Mouse (Mus musculus): ENCODE measurements around the gene Sf3a2.
"Not testable (repeated sequence)": the region's sequence is repeated elsewhere in the genome, so short reads cannot be mapped to it uniquely, and the experiment has no call there.

The Sf3a2 gene

DNA sequence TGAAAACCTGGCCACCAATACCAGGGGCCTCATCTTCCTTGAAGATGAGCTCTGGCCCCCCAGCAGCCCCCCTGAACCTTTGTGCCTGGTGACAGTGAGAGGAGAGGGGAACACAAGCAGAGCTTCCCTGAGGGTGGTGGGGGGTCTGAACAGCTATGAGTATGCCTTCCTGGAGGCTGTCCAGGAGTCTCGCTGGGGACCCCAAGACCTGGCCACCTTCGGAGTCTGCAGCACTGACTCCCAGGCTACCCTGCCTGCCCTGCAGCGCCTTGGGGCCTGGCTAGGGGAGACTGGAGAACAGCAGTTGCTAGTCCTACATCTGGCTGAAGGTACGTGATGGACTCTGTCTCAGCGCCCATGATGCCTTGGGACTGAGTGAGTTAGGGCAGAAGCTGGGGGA, 7.3 kb downstream of the Sf3a2 start:
- DNase-seq, result no peak

DNA sequence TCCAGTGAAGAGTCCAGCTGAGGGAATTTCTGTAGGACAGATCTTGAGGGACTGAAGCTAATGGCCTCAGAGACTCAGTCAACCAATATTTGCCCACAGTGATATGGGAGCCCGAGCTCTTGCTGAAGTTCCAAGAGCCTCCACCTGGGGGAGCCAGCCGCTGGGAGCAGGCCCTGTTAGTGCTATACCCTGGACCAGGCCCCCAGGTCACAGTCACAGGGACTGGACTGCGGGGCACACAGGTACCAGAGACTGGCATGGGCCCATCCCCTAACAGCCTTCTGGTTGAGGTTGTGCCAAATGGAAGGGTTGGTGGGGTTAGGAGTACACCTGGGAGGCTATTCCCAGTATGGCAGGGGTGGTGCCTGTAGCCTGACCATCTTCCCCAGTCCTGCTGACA, 7.9 kb downstream of the Sf3a2 start:
- DNase-seq, result peak; percentile 90

DNA sequence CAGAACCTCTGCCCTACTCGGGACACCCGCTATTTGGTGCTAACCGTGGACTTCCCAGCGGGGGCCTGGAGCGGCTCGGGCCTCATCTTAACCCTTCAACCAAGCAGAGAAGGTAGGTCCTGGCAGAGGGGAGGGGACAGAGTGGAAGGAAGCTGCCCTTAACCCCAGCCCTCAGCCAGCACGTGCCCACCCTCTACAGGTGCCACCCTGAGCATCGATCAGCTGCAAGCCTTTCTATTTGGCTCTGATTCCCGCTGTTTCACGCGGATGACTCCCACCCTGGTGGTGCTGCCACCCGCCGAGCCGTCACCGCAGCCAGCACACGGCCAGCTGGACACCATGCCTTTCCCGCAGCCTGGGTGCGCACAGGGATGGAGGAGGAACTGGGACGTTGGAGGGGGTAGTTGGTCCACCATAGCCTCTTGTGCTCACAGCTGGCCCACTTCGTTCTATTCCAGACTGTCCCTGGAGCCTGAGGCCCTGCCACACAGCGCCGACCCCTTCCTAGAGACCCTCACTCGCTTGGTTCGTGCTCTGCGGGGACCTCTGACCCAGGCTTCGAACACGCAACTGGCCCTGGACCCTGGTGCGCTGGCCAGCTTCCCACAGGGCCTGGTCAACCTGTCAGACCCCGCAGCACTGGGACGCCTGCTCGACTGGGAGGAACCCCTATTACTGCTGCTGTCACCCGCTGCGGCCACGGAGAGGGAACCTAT, 8.5 kb downstream of the Sf3a2 start:
- DNase-seq, result peak; percentile 21

DNA sequence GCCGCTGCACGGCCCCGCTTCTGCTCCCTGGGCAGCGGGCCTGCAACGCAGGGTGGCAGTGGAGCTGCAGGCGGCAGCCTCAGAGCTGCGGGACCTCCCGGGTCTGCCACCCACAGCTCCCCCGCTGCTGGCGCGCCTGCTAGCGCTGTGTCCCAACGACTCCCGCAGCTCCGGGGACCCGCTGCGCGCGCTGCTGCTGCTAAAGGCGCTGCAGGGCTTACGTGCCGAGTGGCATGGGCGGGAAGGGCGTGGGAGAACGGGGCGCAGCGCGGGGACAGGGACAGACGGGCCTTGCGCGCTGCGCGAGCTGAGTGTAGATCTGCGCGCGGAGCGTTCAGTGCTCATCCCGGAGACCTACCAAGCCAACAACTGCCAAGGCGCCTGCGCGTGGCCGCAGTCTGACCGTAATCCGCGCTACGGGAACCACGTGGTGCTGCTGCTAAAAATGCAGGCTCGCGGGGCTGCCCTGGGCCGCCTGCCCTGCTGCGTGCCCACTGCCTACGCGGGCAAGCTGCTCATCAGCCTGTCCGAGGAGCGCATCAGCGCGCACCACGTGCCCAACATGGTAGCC, 9.1 kb downstream of the Sf3a2 start:
- DNase-seq, result peak; percentile 63

DNA sequence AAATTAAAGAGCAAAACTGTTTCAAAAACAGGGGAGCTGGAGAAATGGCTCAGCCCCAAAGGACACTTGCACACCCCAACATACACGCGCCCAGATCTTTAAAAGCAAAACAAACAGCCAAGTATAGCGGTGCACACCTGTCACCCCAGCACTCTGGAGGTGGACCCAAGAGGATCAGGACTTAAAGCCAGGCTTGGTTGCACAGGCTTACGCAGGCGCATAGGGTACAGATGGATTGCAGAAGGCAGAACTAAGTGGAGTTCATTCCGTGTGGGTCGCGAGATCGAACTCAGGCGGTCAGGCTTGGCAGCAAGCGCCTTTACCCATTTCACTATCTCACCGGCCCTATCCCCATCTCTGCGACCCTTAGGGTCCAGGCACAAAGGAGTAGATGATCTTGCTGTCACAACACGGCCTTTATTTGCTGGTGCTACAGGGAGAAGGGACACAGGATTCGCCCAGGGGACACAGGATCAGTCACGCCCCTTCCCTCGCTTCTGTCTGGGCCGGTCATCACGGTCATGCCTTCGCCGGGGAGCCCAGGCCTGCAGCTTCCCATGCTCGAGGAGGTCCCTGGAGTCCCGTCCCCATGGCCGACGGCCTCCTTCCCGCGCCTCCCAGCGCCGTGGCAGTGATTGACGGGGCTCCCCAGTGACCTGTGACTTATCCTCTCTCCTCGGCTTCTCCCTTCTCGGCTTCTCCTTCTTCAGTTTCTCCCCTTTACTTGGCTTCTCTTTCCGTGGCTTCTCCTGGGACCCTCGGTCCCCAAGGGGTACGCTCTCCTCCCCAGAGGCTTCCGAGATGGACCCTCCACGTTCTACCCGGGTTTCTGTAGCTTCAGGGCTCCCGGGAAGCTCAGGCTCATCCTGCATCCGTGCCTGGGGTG, 10.3 kb downstream of the Sf3a2 start:
- peak; percentile 13 for DNase-seq

DNA sequence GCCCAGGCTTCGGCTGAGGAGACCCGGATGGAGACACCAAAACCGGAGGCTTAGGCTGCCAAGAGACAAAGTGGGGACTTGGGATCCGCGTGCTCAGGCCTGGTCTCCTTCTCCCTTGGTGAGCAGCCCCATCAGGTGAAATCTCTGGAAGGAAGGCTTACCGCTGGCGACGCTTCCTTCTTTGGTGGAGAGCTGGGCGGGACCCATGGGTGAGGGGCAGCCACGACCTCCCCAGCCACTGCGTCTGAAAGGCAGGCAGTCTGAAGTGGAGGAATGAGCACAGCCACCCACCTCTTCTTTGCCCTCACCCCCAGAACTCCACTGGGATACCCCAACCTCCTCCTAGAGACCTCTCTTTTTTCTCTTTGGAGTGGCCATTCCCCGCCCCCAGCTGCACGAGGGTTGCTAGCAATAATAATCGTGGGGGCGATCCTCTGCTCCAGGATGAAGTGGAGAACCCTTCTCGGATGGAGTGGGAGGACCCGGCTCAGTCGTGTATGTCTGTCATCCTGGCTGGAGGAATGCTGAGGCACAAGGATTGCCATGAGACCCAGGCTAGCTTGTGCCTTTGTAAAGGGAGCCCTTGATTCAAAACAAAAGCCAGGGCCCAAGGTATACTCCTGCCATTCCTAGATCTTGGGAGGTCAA, 11.1 kb downstream of the Sf3a2 start:
- peak; percentile 14 for DNase-seq

DNA sequence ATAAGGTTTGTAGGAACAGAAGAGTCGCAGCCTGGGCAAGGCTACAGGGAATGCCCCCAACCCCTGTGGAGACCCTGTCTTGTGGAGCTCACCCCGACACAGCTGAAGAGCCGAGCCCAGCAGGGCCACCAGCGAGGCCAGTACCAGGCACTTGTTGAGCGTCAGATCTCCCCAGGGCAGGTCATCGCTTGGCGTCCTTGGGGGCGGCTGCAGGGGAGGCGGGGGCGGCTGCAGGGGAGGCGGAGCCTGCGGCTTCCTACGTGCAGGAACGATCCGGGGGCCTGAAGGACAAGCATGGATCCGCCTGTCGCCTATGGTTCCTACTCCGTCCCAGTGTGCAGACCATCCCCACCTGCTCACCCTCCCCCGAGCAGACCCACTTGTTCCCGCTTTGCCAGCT, 12.1 kb downstream of the Sf3a2 start:
- peak; percentile 17 for DNase-seq

DNA sequence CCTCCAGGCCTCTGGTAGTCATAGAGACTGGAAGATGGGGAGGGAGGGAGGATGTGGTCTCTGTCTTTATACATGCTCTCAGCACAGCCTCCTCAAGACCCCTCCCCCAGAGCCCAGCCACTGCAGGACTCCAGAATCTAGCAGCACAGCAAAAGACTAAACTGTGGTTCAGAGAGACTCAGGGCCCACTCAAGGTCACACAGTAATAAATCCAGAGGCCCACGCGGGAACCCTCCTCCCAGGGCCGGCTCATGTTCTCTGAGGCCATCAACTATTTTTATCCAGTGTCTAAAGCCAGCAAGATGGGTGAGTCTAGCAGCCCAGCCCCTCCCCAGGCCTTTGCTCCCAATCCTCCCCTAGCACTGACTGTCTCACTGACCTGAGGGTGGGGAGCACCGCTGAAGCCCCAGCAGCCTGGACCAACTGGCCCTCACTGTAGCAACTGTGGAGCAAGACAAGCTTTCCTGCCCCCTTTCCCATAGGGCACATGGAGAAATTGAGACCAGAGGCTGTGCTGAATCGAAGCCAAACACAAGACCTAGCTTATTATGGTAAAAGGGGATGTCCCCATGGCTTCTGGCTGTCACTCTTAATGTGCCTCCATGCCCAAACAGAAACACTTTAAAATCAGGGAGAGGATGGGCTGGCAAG, 14.5 kb downstream of the Sf3a2 start:
- DNase-seq, result no peak

GRCm38 (mm10) chr10:80813366-80813765, 15.4 kb downstream of the Sf3a2 start, which contains the start of gene Jsrp1:
Jsrp1 (minus strand) TSS chr10:80813498.
- DNase-seq, result no peak

- no peak for DNase-seq
These were observed 16.8 kb downstream of the Sf3a2 start for GRCm38 (mm10) chr10:80814800-80815199.

DNA sequence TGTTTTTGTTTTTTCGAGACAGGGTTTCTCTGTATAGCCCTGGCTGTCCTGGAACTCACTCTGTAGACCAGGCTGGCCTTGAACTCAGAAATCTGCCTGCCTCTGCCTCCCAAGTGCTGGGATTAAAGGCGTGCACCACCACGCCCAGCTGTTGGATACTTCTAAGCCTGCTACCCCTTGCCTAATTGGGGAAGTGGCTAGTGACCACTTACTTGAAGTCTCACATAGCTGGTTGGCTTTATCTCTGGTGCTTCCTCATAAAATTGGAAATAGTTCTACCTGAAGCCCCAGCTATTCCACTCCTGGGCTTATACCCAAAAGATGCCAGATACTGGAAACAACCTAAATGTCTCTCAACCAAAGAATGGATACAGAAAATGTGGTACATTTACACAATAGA, 18.3 kb downstream of the Sf3a2 start:
- DNase-seq, result not testable (repeated sequence)

GRCm38 (mm10) chr10:80817164-80817563, 19.2 kb downstream of the Sf3a2 start:
- DNase-seq, result no peak

GRCm38 (mm10) chr10:80817955-80818354, 20.0 kb downstream of the Sf3a2 start:
- not testable (repeated sequence) for DNase-seq

DNA sequence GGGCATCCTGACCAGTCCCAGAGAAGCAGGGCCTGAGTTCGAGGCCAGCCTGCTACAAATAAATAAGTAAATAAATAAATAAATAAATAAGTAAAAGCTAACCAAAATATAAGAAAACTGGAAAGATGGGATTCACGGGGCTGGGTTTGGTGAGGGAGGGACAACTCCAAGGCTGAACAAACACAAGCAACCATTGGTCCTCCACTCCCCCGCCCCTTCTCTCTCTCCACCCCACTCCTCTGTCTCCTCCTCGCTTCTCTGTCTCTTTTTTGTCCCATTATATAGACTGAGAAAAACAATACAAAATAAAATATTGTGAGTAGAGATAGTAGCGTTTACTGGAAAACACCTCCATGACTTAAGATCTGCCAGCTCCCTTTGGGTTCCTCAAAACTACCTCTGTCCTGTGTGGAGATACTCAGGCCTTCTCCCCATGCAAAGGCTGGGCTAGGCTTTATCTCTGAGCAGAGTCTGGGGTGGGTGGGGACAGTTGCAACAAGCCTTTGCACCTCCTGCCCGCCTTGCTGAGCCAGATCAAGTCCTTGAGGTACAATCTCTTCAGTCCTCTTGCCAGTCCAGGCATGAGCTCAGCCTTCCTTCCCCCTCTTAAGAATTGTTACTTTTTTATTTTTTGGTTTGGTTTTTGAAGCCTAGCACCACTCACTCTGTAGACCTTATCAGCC, 20.7 kb downstream of the Sf3a2 start:
- no peak for DNase-seq

GRCm38 (mm10) chr10:80819406-80819805, 21.4 kb downstream of the Sf3a2 start:
- DNase-seq, result no peak

DNA sequence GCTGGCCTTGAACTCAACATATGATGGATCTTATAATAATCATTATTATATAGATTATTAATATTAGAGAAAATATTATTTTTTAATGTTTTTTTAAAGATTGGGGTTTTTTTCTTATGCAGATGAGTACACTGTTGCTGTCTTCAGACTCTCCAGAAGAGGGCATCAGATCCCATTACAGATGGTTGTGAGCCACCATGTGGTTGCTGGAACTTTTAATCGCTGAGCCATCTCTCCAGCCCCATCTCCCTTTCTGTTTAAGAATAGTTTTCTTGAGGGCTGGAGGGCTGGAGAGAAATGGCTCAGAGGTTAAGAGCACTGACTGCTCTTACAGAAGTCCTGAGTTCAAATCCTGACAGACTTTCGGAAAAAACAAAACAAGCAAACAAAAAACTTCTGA, 24.0 kb downstream of the Sf3a2 start:
- peak; percentile 43 for DNase-seq

DNA sequence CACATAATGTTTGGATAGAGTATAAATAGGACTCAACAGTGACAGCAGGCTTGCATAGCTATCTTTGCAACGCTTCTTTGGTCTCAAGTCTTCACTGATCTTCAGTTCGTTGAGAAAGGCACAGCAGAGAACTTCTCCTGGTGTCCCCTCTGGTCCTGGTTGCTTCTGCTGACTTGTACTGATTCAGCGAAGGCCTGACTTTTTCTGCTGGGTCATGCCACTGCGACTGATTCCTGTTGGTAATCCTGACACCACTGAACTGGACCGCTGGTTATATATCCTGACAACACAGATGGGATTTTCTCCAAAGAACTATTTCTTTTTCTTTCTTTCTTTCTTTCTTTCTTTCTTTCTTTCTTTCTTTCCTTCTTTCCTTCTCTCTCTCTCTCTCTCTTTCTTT, 24.5 kb downstream of the Sf3a2 start:
- DNase-seq, result no peak

GRCm38 (mm10) chr10:80823316-80823715, 25.3 kb downstream of the Sf3a2 start:
- no peak for DNase-seq

DNA sequence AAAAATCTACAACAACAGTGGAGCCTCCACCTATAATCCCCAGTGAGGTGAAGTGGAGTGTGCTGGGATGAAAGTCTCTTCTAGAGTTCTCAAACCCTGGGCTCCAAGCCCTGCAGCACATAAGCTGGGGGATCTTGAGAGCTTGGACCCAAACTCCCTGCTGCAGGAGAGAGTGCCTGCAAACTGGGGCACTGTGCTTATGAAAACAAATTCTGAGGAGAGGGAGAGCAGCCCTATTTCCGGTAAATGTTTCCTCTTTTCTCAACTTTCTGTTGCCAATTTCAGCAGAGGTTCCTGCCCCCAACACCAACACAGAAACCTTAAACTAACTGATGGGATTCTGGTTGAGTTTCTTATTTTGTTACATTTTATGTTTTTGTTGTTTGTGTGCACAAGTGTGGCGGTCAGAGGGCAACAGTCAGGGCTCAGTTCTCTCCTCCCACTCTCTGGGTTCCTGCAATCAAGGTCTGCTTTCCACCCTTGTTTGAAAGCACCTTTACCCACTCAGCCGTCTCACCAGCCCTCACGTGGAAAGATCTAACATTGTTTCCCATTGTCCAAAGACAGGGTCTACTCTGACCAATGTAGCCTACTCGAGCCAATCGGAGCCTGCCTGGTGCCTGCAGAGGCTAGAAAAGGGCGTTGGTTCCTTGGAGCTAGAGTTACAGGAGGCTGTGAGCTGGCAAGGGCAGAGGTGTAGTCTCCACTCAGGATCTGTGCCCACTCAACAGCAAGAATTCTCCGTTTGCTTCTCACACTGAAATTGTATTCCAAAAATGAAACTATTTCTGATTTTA, 26.0 kb downstream of the Sf3a2 start:
- DNase-seq, result peak; percentile 54

DNA sequence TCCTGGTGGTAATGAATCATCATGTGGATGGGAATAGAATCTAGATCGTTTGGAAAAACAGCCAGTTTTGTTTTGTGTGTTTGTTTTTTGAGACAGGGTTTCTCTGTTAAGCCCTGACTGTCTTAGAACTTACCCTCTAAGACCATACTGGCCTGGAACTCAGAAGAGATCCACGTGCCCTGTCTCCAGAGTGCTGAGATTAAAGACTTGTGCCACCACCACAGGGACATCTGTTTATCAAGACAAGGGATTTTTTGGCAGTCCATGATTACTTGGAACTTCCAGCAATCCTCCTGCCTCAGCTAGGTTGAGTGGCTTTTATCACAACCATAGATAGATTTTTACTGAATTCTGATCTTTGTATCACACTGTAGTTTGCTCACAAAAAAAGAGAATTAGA, 26.8 kb downstream of the Sf3a2 start:
- no peak for DNase-seq

Measured in thymus, postnatal 4 days (tissue).